Mouse (Mus musculus): ENCODE data around the gene Mast4. TPM values are rescaled to one million over a fixed set of nuclear protein-coding genes. Genes with fewer than 3 reads are reported as not detected.

Mast4 gene
- total and polyA plus RNA-seq, 3 experiments: 2.7 to 7.0 TPM; not detected in 1

DNA sequence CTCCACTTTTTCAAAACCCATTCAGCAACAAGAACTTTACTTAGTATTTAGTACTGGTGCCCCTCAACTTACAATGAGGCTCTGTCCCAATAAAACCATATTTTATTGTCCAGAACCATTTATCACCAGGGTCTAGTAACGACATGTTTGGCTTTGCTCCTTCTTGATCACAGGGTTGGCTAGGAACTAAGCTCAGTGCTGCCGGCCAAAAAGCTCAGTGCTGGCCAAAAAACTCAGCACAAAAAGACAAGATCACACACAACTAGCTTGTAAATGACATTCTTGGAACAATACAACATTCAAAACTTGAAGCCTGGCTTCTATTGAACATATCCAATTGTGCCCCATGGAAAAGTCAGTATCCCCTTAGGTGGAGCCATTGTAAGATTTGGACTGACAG is 386.8 kb downstream of the Mast4 start:
- Histone ChIP-seq H3K4me1 (ENCODE audit: control insufficient read depth in 1 of 2, insufficient read depth in 2 of 2, low read length in 2 of 2) (no peaks in the 10 kb centered on the region), H3K27ac (ENCODE audit: control insufficient read depth, low read depth, low read length) (no peak overlapping the region), H3K79me2 (ENCODE audit: control insufficient read depth, insufficient read depth, low read length, poor library complexity) (no peaks in the 10 kb centered on the region), H3K27me3 (ENCODE audit: control insufficient read depth in 1 of 2, insufficient read depth in 2 of 2, low read length in 2 of 2) (peaks cover 0 to 5% of the 10 kb centered on the region in 2 experiments; a peak in 3 of 4 replicates), H3K9me3 (replicated peaks; ENCODE audit: insufficient read depth, low read length) (no peaks in the 10 kb centered on the region), H3K4me3 (ENCODE audit: control insufficient read depth in 1 of 2, insufficient read depth in 1 of 2, low read depth in 2 of 2, low read length in 2 of 2) (no peak overlapping the region), H3K9ac (ENCODE audit: control insufficient read depth, low read depth, low read length, poor library complexity, severe bottlenecking) (no peak overlapping the region), H3K36me3 (ENCODE audit: control insufficient read depth in 1 of 2, insufficient read depth in 2 of 2, low read length in 2 of 2) (no peaks in the 10 kb centered on the region)
- DNase-seq (ENCODE audit: low read depth, low spot score): no peak
- TF ChIP-seq ZNF384 (IDR thresholded peaks at IDR 0.05; ENCODE audit: low read depth, low read length) (no peak), ZKSCAN1 (IDR thresholded peaks at IDR 0.05; ENCODE audit: low read depth, low read length) (no peak), ETS1 (IDR thresholded peaks at IDR 0.05; ENCODE audit: low read depth, low read length) (no peak), SMC3 (IDR thresholded peaks at IDR 0.05; ENCODE audit: low read depth, low read length) (no peak), USF1 (IDR thresholded peaks at IDR 0.05; ENCODE audit: low read depth, low read length) (no peak), TBP (IDR thresholded peaks at IDR 0.05; ENCODE audit: low read depth, low read length) (no peak), CHD1 (IDR thresholded peaks at IDR 0.05; ENCODE audit: low read depth, low read length) (no peak), BHLHE40 (IDR thresholded peaks at IDR 0.05; ENCODE audit: borderline replicate concordance, low read depth, low read length) (no peak), NELFE (IDR thresholded peaks at IDR 0.05; ENCODE audit: low read depth, low read length) (no peak), HCFC1 (IDR thresholded peaks at IDR 0.05; ENCODE audit: low read depth, low read length) (no peak), POLR2A (IDR thresholded peaks at IDR 0.05; ENCODE audit: control insufficient read depth in 1 of 2, insufficient read depth in 1 of 2, low read depth in 1 of 2, low read length in 2 of 2, poor library complexity in 1 of 2) (no peak), MAZ (IDR thresholded peaks at IDR 0.05; ENCODE audit: low read depth, low read length) (no peak), TCF12 (IDR thresholded peaks at IDR 0.05; ENCODE audit: low read depth, low read length) (no peak), KAT2A (conservative IDR thresholded peaks at IDR 0.05; ENCODE audit: low read depth, low read length) (no peak), MAFK (IDR thresholded peaks at IDR 0.05; ENCODE audit: borderline replicate concordance, low read depth, low read length) (no peak), RAD21 (IDR thresholded peaks at IDR 0.05; ENCODE audit: low read depth, low read length) (no peak)

DNA sequence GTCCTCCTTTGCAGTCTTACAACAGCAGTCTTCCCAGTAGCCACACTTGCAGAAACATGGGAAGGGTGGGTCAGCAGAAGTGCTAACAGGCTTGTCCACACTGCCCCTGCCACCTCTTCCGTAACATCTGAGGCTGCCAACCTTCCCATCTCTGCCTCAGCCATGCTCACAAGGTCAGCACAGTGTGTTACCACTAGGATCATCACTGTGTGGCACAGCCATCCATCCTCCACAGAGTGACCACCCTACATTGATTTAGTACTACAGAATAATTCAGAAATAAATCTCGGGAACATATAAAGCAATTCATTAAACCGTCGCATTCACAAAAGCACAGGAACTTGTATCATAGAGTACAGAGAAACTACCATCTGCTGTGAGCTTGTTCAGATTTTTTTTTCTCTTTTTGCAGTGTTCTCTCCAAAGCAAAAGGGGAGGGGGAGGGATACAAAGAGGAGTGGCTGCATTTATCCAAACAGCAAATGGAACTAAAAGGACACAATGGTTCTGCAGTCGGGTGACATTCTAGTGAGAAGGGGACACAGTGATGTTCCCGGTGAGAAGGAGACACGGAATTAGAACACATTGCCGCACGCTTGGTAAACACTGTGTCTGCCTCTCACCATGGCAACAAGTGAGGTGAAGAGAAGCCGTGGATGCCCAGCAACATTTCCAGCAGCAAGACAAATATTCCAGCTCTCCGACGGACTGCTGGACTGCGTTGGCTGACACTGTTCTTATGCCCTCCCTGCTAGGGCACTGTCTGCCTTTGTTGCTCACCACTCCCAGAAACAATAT is 388.1 kb downstream of the Mast4 start:
- Histone ChIP-seq H3K9me3 (replicated peaks; ENCODE audit: insufficient read depth, low read length) (no peaks in the 10 kb centered on the region), H3K4me1 (ENCODE audit: control insufficient read depth in 1 of 2, insufficient read depth in 2 of 2, low read length in 2 of 2) (no peaks in the 10 kb centered on the region), H3K4me3 (ENCODE audit: control insufficient read depth in 1 of 2, insufficient read depth in 1 of 2, low read depth in 2 of 2, low read length in 2 of 2) (no peak overlapping the region), H3K79me2 (ENCODE audit: control insufficient read depth, insufficient read depth, low read length, poor library complexity) (no peaks in the 10 kb centered on the region), H3K27ac (ENCODE audit: control insufficient read depth, low read depth, low read length) (no peak overlapping the region), H3K9ac (ENCODE audit: control insufficient read depth, low read depth, low read length, poor library complexity, severe bottlenecking) (no peak overlapping the region), H3K27me3 (ENCODE audit: control insufficient read depth in 1 of 2, insufficient read depth in 2 of 2, low read length in 2 of 2) (peaks cover 0 to 3% of the 10 kb centered on the region in 2 experiments; a peak in 3 of 4 replicates), H3K36me3 (ENCODE audit: control insufficient read depth in 1 of 2, insufficient read depth in 2 of 2, low read length in 2 of 2) (no peaks in the 10 kb centered on the region)
- TF ChIP-seq CHD1 (IDR thresholded peaks at IDR 0.05; ENCODE audit: low read depth, low read length): no peak
- TF ChIP-seq ZKSCAN1 (IDR thresholded peaks at IDR 0.05; ENCODE audit: low read depth, low read length): no peak
- TF ChIP-seq BHLHE40 (IDR thresholded peaks at IDR 0.05; ENCODE audit: borderline replicate concordance, low read depth, low read length): no peak
- TF ChIP-seq GABPA (IDR thresholded peaks at IDR 0.05; ENCODE audit: low read depth, low read length): no peak
- no peak for TF ChIP-seq HCFC1 (IDR thresholded peaks at IDR 0.05; ENCODE audit: low read depth, low read length)
- TF ChIP-seq GATA1 (IDR thresholded peaks at IDR 0.05; ENCODE audit: low read depth, low read length): no peak
- no peak for TF ChIP-seq ELF1 (IDR thresholded peaks at IDR 0.05; ENCODE audit: low read depth, low read length)
- no peak for TF ChIP-seq MAFK (IDR thresholded peaks at IDR 0.05; ENCODE audit: borderline replicate concordance, low read depth, low read length)
- TF ChIP-seq POLR2AphosphoS5 (IDR thresholded peaks at IDR 0.05; ENCODE audit: borderline replicate concordance, low read depth, low read length): no peak
- no peak for TF ChIP-seq JUND (IDR thresholded peaks at IDR 0.05; ENCODE audit: low read depth, low read length)
- no peak for TF ChIP-seq ZC3H11A (IDR thresholded peaks at IDR 0.05; ENCODE audit: low read depth, low read length)
- TF ChIP-seq MEF2A (IDR thresholded peaks at IDR 0.05; ENCODE audit: extremely low read depth, insufficient replicate concordance, low read depth, low read length, poor library complexity, severe bottlenecking): no peak
- no peak for TF ChIP-seq RAD21 (IDR thresholded peaks at IDR 0.05; ENCODE audit: low read depth, low read length)
- no peak for DNase-seq (ENCODE audit: low read depth, low spot score)

All from MEL (cell line).